Mouse (Mus musculus) G1E-ER4 (cell line): ENCODE measurements around the gene Pus7. TPM values are rescaled to one million over a fixed set of nuclear protein-coding genes. Genes with fewer than 3 reads are reported as not detected.

Source experiments
- GATA1 ChIP-seq: IDR thresholded peaks from one replicate; pipeline ENCODE4 v1.8.0; 2012; ENCODE audit warnings: low read length, inconsistent platforms
- polyA plus RNA-seq: library from polyadenylated mRNA; stranded (reverse); fragments of >175 nt; gene quantifications from 2 replicates; pipeline ENCODE4 v1.2.3, GENCODE M21; 2012

Pus7 gene
- polyA plus RNA-seq, 1 experiment: 16.5 TPM

DNA sequence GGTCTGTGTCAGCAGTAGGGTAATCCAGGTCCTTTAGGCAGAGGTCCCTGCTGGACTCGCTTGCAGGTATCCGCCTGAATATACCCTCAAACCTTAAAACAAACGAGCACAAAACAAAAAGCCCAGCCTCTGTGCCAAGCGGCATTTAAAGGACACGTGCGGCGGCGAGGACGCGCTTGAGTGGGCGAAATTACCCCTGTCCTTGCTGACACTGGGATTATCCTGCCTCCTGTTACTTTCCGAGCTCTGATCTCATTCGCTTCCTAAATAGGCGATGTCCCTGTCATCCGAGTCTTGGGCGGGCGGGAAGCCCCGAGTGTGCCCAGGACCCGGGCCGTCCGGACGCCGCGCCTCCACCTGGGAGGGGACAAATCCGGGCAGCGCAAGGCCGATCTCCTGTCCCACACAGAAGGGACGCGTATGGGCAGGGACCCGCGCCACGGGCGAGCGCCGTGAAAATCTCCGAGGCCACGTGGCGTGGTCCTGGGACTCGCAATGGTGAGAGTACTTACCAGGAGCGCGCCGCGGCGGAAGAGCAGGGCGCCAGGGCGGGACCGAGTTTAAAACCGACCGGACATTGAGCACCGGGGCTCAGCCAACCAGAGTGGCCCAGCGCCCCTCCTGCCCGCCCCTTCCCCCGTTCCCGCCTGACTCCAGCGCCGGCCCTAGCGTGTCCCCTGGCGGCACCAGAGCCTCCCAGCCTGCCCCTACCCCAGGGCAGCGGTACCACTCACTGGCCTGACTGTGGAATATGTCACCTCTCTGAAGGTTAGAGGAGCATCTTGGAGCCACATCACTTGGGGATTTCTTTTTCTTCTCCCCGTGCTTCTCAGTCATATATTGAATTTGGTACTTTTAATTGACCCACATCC is 71.1 kb downstream of the Pus7 start:
- TF ChIP-seq GATA1: no peak

DNA sequence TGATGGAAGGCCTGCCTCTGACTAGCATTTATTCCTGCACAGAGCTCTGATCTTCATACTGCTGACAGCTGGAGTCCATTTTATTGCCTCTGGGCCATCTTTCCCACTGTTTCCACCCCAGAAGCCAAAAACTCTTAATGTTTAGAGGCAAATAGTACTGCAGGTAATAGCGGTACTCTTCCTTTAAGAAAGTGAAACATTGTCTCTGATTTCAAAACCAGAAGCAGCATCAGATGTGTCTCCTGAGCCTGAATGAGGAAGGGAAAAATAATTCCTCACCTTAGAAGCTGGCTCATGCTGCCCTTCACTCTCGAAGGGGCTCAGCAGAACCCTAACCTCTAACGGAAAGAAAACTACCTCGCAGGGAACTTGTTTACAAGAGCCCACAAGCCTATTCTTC is 72.3 kb downstream of the Pus7 start:
- TF ChIP-seq GATA1: no peak

DNA sequence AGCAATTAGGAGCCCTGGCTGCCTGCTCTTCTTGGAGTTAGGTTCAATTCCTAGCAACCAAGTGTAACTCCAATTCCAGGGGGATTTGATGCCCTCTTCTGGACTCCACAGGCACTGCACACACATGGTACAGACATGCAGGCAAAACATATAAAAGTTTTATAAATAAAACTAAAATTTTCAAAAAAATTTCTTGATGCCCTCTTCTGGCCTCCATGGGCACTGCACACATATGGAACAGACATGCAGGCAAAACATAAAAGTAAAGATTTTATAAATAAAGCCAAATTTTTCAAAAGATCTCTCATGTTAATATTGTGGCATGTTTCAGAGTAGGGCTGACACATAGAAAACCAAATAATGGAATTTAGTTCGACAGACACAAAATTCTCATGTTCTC is 73.8 kb downstream of the Pus7 start:
- no peak for TF ChIP-seq GATA1

DNA sequence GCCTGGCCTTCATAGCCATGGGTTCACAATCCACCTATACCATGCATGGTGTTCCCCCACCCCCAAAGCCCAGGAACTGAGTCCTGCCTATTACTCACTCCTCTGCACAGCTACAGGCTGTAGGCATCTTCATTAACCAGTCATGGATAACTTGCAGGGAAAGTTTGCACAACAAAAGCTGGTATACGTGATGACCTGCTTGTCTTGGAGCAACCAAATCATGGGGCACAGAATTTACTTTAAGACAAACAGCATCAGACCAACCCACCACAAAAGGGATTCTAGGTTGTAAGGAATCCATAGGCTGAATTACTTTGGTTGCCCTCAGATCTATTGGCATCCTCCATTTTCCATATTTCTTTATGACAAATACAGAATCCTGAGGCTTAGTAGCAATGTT is 86.1 kb downstream of the Pus7 start:
- TF ChIP-seq GATA1: no peak

Other genes starting within 250 kb of the Pus7 start
- gene Srpk2, start 99.1 kb downstream of the Pus7 start, polyA plus RNA-seq: 11.1 and 13.3 TPM in 2 replicates
- gene Rint1, start 4.0 kb upstream of the Pus7 start, polyA plus RNA-seq: 8.3 and 12.7 TPM in 2 replicates
- 2.2 and 12.1 TPM in 2 replicates for gene Tomm7, start 60.5 kb upstream of the Pus7 start, polyA plus RNA-seq
- 2.9 and 3.6 TPM in 2 replicates for gene Fam126a, start 247.0 kb upstream of the Pus7 start, polyA plus RNA-seq